Mouse (Mus musculus) megakaryocyte, embryonic 14.5 days (primary cell): ENCODE measurements around the gene Mgat4a.

Source experiments
- FLI1 ChIP-seq: IDR thresholded peaks from 2 replicates; pipeline ENCODE4 v1.6.1; 2012; ENCODE audit warnings: low read length, inconsistent platforms, mixed read lengths
- GATA1 ChIP-seq: IDR thresholded peaks from 3 replicates; pipeline ENCODE4 v1.6.1; 2012; ENCODE audit warnings: mixed read lengths, low read length, inconsistent platforms, borderline replicate concordance

- TF ChIP-seq GATA1, result no peak
- no peak for TF ChIP-seq FLI1
Measured at GRCm38 (mm10) chr1:37442848-37443835, 97.7 kb downstream of the Mgat4a start.
